Mouse (Mus musculus) stomach, embryonic 16.5 days (tissue): Measurements from ENCODE around the gene Gm44965. TPM values are rescaled to one million over a fixed set of nuclear protein-coding genes. Genes with fewer than 3 reads are reported as not detected.

Experiments
- ATAC-seq: fragments of 200-750 bp; cut with Nextera tagmentation; 2 replicates; pipeline ENCODE4 v1.8.0; 2017; ENCODE audit warnings: moderate number of reproducible peaks, moderate TSS enrichment; ENCODE audit not compliant: insufficient read depth, low FRiP score
- H3K27ac ChIP-seq: fragments of 300-500 bp; sonication (generic); 2 replicates; pipeline ENCODE4 v1.5.1; 2014; ENCODE audit warnings: low read length
- H3K27me3 ChIP-seq: fragments of 300-500 bp; sonication (generic); 2 replicates; pipeline ENCODE4 v1.6.1; 2014; ENCODE audit warnings: low read length, control low read depth, mixed read lengths; ENCODE audit not compliant: control insufficient read depth, insufficient read depth
- H3K36me3 ChIP-seq: fragments of 300-500 bp; sonication (generic); 2 replicates; pipeline ENCODE4 v1.6.1; 2014; ENCODE audit warnings: low read length; ENCODE audit not compliant: control insufficient read depth, insufficient read depth
- H3K4me1 ChIP-seq: fragments of 300-500 bp; sonication (generic); 2 replicates; pipeline ENCODE4 v1.6.1; 2014; ENCODE audit warnings: low read length, control low read depth, mixed read lengths; ENCODE audit not compliant: control insufficient read depth, insufficient read depth
- H3K4me2 ChIP-seq: fragments of 300-500 bp; sonication (generic); 2 replicates; pipeline ENCODE4 v1.6.1; 2014; ENCODE audit warnings: low read depth, low read length, mixed read lengths
- H3K4me3 ChIP-seq: fragments of 300-500 bp; sonication (generic); replicated peaks from 2 replicates; pipeline ENCODE4 v1.5.1; 2014; ENCODE audit warnings: mild to moderate bottlenecking, low read length
- H3K9ac ChIP-seq: fragments of 300-500 bp; sonication (generic); 2 replicates; pipeline ENCODE4 v1.6.1; 2014; ENCODE audit warnings: low read length
- H3K9me3 ChIP-seq: fragments of 300-500 bp; sonication (generic); replicated peaks from 2 replicates; pipeline ENCODE4 v1.6.1; 2016; ENCODE audit warnings: low read length, control low read depth; ENCODE audit not compliant: control insufficient read depth
- WGBS: fragments of 180-500 bp; shearing (Covaris S2); extraction: QIAGEN DNeasy Blood & Tissue Kit; methylation state at CpG from one replicate; pipeline ENCODE4 v1.1.7; 2014; 5-methylcytosine and 5-hydroxymethylcytosine counted together
- polyA plus RNA-seq: library from polyadenylated mRNA; unstranded; fragments of >200 nt; fragmentation: Nextera tagmentation; extraction: Ambion mirVana; gene quantifications from 2 replicates; pipeline ENCODE4 v1.2.1, GENCODE M21; 2015

Gm44965 gene
- polyA plus RNA-seq, 1 experiment from 2014 or later, result 0.70 TPM

GRCm38 (mm10) chr6:48573280-48573679, 20.5 kb upstream of the Gm44965 start:
- peak overlapping the region; percentile 87 for H3K27ac ChIP-seq
- no peaks in the 10 kb centered on the region for H3K36me3 ChIP-seq
- H3K9ac ChIP-seq, result peak overlapping the region; percentile 1; the same call in 1 of the 2 replicates
- peaks cover 26% of the 10 kb centered on the region for H3K4me1 ChIP-seq
- no peak overlapping the region for H3K4me2 ChIP-seq
- no peak for ATAC-seq
- 40% methylated on average over 10 of the region's 10 CpGs for WGBS
- H3K27me3 ChIP-seq, result no peaks in the 10 kb centered on the region
- no peaks in the 10 kb centered on the region for H3K9me3 ChIP-seq
- no peak overlapping the region for H3K4me3 ChIP-seq

GRCm38 (mm10) chr6:48573981-48574380, 19.8 kb upstream of the Gm44965 start:
- H3K27me3 ChIP-seq, result no peaks in the 10 kb centered on the region
- peak overlapping the region; percentile 36; the same call in 1 of the 2 replicates for H3K27ac ChIP-seq
- WGBS, result 64% methylated on average over 3 of the region's 3 CpGs
- no peaks in the 10 kb centered on the region for H3K36me3 ChIP-seq
- ATAC-seq, result no peak
- no peak overlapping the region for H3K4me2 ChIP-seq
- H3K4me3 ChIP-seq, result no peak overlapping the region
- H3K4me1 ChIP-seq, result peaks cover 26% of the 10 kb centered on the region
- no peak overlapping the region for H3K9ac ChIP-seq
- H3K9me3 ChIP-seq, result no peaks in the 10 kb centered on the region

- H3K36me3 ChIP-seq, result no peaks in the 10 kb centered on the region
- peaks cover 18% of the 10 kb centered on the region for H3K4me1 ChIP-seq
- H3K27ac ChIP-seq, result peak overlapping the region; percentile 82
- H3K9me3 ChIP-seq, result no peaks in the 10 kb centered on the region
- WGBS, result 30% methylated on average over 5 of the region's 5 CpGs
- H3K4me3 ChIP-seq, result no peak overlapping the region
- no peak overlapping the region for H3K9ac ChIP-seq
- H3K27me3 ChIP-seq, result no peaks in the 10 kb centered on the region
- peak overlapping the region; percentile 11; the same call in 1 of the 2 replicates for H3K4me2 ChIP-seq
- ATAC-seq, result no peak
These were observed 15.0 kb upstream of the Gm44965 start for GRCm38 (mm10) chr6:48578736-48579135.

- Histone ChIP-seq H3K9ac (peak overlapping the region; percentile 34), H3K4me1 (peaks cover 18% of the 10 kb centered on the region), H3K27me3 (no peaks in the 10 kb centered on the region), H3K4me3 (no peak overlapping the region), H3K27ac (peak overlapping the region; percentile 82), H3K36me3 (no peaks in the 10 kb centered on the region), H3K4me2 (peak overlapping the region; percentile 11; the same call in 1 of the 2 replicates), H3K9me3 (no peaks in the 10 kb centered on the region)
- 16% methylated on average over 5 of the region's 5 CpGs for WGBS
- ATAC-seq, result peak; percentile 59; the same call in 1 of the 2 replicates
These were observed 14.5 kb upstream of the Gm44965 start for GRCm38 (mm10) chr6:48579215-48579648.

GRCm38 (mm10) chr6:48581257-48581656, 12.5 kb upstream of the Gm44965 start:
- no peaks in the 10 kb centered on the region for H3K9me3 ChIP-seq
- no peaks in the 10 kb centered on the region for H3K36me3 ChIP-seq
- ATAC-seq, result no peak; the same call in 1 of the 2 replicates
- no peak overlapping the region for H3K4me2 ChIP-seq
- 30% methylated on average over 3 of the region's 3 CpGs for WGBS
- H3K4me1 ChIP-seq, result peaks cover 18% of the 10 kb centered on the region
- H3K9ac ChIP-seq, result no peak overlapping the region
- H3K4me3 ChIP-seq, result no peak overlapping the region
- H3K27ac ChIP-seq, result no peak overlapping the region
- H3K27me3 ChIP-seq, result no peaks in the 10 kb centered on the region

- peaks cover 18% of the 10 kb centered on the region for H3K4me1 ChIP-seq
- H3K27ac ChIP-seq, result no peak overlapping the region
- H3K4me3 ChIP-seq, result no peak overlapping the region
- no peak overlapping the region for H3K4me2 ChIP-seq
- no peaks in the 10 kb centered on the region for H3K36me3 ChIP-seq
- ATAC-seq, result no peak
- H3K9ac ChIP-seq, result no peak overlapping the region
- no peaks in the 10 kb centered on the region for H3K9me3 ChIP-seq
- no peaks in the 10 kb centered on the region for H3K27me3 ChIP-seq
- 69% methylated on average over 3 of the region's 3 CpGs for WGBS
These were observed 11.7 kb upstream of the Gm44965 start for GRCm38 (mm10) chr6:48582037-48582436.

- Histone ChIP-seq H3K9ac (no peak within 1 kb of the TSS), H3K27ac (peak within 1 kb of the TSS; percentile 78), H3K4me1 (peaks cover 7% of the 10 kb centered on the region; the same call in 1 of the 2 replicates), H3K36me3 (no peaks in the 10 kb centered on the region), H3K27me3 (no peaks in the 10 kb centered on the region), H3K9me3 (no peaks in the 10 kb centered on the region), H3K4me3 (no peak within 1 kb of the TSS), H3K4me2 (no peak within 1 kb of the TSS)
- WGBS, result 36% methylated on average over 6 of the region's 6 CpGs
- ATAC-seq, result no peak
These were observed 4.5 kb upstream of the Gm44965 start, which contains the start of gene Gm45021 for GRCm38 (mm10) chr6:48589194-48589750. Gm45021 (plus strand) TSS chr6:48589610.

- Histone ChIP-seq H3K9ac (no peak overlapping the region), H3K4me1 (peaks cover 16% of the 10 kb centered on the region), H3K4me2 (no peak overlapping the region), H3K9me3 (peaks cover 7% of the 10 kb centered on the region), H3K36me3 (peaks cover 5% of the 10 kb centered on the region), H3K27me3 (no peaks in the 10 kb centered on the region), H3K4me3 (no peak overlapping the region), H3K27ac (no peak overlapping the region)
- ATAC-seq, result no peak
- whole genome bisulfite sequencing, result 74% methylated on average over 3 of the region's 3 CpGs
These were observed 2.4 kb upstream of the Gm44965 start for GRCm38 (mm10) chr6:48591221-48591845.

GRCm38 (mm10) chr6:48591871-48592270, 1.9 kb upstream of the Gm44965 start:
- no peak overlapping the region for H3K9ac ChIP-seq
- H3K27me3 ChIP-seq, result no peaks in the 10 kb centered on the region
- WGBS, result 86% methylated on average over 6 of the region's 6 CpGs

More at GRCm38 (mm10) chr6:48591871-48592270, 1.9 kb upstream of the Gm44965 start:
- Histone ChIP-seq H3K4me1 (peaks cover 16% of the 10 kb centered on the region), H3K4me2 (no peak overlapping the region), H3K36me3 (peaks cover 10% of the 10 kb centered on the region), H3K4me3 (no peak overlapping the region), H3K9me3 (peaks cover 12% of the 10 kb centered on the region), H3K27ac (no peak overlapping the region)
- no peak for ATAC-seq
